Mouse (Mus musculus) bone marrow macrophage, adult 2 months (primary cell): Measurements from ENCODE around the gene Olfr714. TPM values are rescaled to one million over a fixed set of nuclear protein-coding genes. Genes with fewer than 3 reads are reported as not detected.
"Not testable (repeated sequence)": the region's sequence is repeated elsewhere in the genome, so short reads cannot be mapped to it uniquely, and the experiment has no call there.

Experiments
- H3K27ac ChIP-seq: 2 replicates; pipeline ENCODE4 v1.5.1; 2012; ENCODE audit warnings: low read depth, low read length; ENCODE audit not compliant: insufficient read depth
- H3K4me1 ChIP-seq: 2 replicates; pipeline ENCODE4 v1.6.1; 2012; ENCODE audit warnings: low read length; ENCODE audit not compliant: control insufficient read depth, insufficient read depth
- H3K4me3 ChIP-seq: 2 replicates; pipeline ENCODE4 v1.5.1; 2012; ENCODE audit warnings: mild to moderate bottlenecking, low read length, moderate library complexity; ENCODE audit not compliant: insufficient read depth
- CTCF ChIP-seq: IDR thresholded peaks from 2 replicates; pipeline ENCODE4 v1.5.1; 2012; ENCODE audit warnings: low read depth, mild to moderate bottlenecking, low read length, moderate library complexity
- POLR2A ChIP-seq: IDR thresholded peaks from 2 replicates; pipeline ENCODE4 v1.6.1; 2012; ENCODE audit warnings: mild to moderate bottlenecking, low read depth, low read length, borderline replicate concordance
- polyA plus RNA-seq: library from polyadenylated mRNA; stranded (reverse); fragments of >200 nt; gene quantifications from 2 replicates; pipeline ENCODE4 v1.2.4, GENCODE M21; 2012; ENCODE audit not compliant: missing spikeins, insufficient read depth, insufficient read length

Gene Olfr714
- polyA plus RNA-seq = not detected in 2 replicates

GRCm38 (mm10) chr7:107070681-107071080, at the start of gene Olfr714:
Olfr714 (plus strand) TSS chr7:107070981.
- no peak within 1 kb of the TSS for H3K27ac ChIP-seq
- TF ChIP-seq CTCF = no peak
- TF ChIP-seq POLR2A = no peak
- H3K4me3 ChIP-seq = no peak within 1 kb of the TSS
- H3K4me1 ChIP-seq = no peaks in the 10 kb centered on the region

- Histone ChIP-seq H3K27ac (no peak within 1 kb of the TSS), H3K4me1 (no peaks in the 10 kb centered on the region), H3K4me3 (no peak within 1 kb of the TSS)
- no peak for TF ChIP-seq POLR2A
- TF ChIP-seq CTCF = no peak
Measured at GRCm38 (mm10) chr7:107030874-107031273, 39.9 kb upstream of the Olfr714 start, which contains the start of gene Olfr713. Olfr713 (plus strand) TSS chr7:107031174.

GRCm38 (mm10) chr7:107039934-107040563, 30.7 kb upstream of the Olfr714 start:
- TF ChIP-seq POLR2A (no peak), CTCF (no peak)
- H3K4me3 ChIP-seq = no peak overlapping the region
- H3K27ac ChIP-seq = no peak overlapping the region
- H3K4me1 ChIP-seq = no peaks in the 10 kb centered on the region

GRCm38 (mm10) chr7:107043136-107043535, 27.6 kb upstream of the Olfr714 start:
- Histone ChIP-seq H3K4me3 (no peak overlapping the region), H3K27ac (no peak overlapping the region), H3K4me1 (no peaks in the 10 kb centered on the region)
- TF ChIP-seq POLR2A = no peak
- no peak for TF ChIP-seq CTCF

DNA sequence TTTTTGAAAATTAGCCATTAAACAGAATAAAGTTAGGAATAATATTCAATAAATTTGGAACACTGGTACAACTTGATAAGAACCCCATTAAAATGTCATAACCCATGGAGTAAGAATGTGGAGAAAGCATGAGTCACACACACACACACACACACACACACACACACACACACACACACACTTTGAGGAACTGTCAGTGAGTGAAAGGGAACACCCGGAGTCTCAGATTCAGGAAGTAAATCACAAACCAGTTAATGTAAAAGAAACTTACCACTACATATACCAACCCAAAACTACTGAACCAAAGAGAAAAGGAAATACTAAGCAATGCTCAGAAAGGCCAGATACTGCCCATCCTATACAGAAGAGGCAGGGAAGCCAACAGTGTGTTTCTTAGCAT, 26.4 kb upstream of the Olfr714 start:
- Histone ChIP-seq H3K4me1 (no peaks in the 10 kb centered on the region), H3K4me3 (no peak overlapping the region), H3K27ac (no peak overlapping the region)
- no peak for TF ChIP-seq POLR2A
- no peak for TF ChIP-seq CTCF

DNA sequence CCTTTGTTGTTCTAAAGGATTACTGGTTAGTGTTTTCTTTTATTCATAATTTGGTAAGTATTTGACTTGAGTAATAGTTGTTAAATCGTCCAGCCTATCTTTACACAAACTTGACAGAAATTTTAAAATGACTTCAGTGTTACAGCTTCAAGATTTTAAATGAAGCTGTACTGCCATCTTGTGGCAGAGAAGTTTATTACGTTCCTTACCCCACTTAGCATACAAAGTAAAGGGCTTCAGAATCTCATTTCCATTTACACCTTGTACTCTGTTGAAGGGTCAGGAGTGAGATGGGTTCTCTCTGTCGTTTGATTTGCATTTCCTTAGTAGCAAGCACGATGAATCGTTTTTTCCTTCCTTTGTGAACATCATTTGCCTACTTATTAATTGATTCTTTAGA, 24.9 kb upstream of the Olfr714 start:
- H3K27ac ChIP-seq = no peak overlapping the region
- TF ChIP-seq CTCF (no peak), POLR2A (no peak)
- no peaks in the 10 kb centered on the region for H3K4me1 ChIP-seq

DNA sequence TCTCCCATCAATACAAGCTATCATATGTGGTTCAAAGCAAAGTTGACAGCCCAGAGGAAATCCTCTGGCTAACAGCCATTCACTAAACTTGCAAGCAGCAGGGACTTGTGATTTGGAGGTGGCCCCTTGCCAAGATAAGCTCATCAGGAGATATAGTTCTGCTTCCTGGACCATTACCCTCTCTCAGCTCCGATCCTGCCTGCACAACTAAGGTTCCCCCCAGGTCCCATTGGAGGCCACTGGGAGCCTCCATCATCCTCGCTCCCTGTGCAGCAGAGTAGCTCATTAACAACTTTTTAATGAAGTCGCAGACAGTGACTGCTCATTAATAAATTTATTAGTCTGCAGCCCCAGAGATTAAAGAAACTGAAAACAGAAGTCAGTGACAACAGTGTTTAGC, 23.2 kb upstream of the Olfr714 start:
- no peak overlapping the region for H3K27ac ChIP-seq
- H3K4me3 ChIP-seq = peak overlapping the region; percentile 23; the same call in 1 of the 2 replicates
- TF ChIP-seq CTCF (no peak), POLR2A (no peak)
- H3K4me1 ChIP-seq = no peaks in the 10 kb centered on the region

More for the DNA sequence above, 24.9 kb upstream of the Olfr714 start:
- H3K4me3 ChIP-seq = no peak overlapping the region

DNA sequence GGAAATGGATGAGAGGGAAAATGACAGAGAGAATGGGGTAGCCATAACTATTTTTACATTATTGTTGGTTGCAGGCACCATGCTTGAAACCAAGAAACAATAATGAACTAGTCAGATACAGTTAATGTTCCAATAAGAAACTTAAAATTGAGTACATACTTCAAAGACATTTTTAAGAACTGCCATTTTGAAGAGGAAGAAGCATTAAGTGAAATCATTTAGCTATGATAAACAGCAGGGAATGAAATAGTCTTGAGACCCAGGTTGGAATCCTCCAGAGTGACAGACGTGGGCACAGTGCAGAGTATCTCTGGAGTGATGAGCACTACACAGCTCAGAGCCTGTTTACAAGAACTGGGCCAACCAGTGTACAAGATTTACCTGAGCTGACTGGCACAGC, 22.1 kb downstream of the Olfr714 start, which contains the start of gene Olfr17:
TSS of gene Olfr17 (plus strand) at position 301 of the 400 bp plus-strand sequence.
- Histone ChIP-seq H3K27ac (no peak within 1 kb of the TSS), H3K4me3 (no peak within 1 kb of the TSS), H3K4me1 (no peaks in the 10 kb centered on the region)
- no peak for TF ChIP-seq POLR2A
- no peak for TF ChIP-seq CTCF

DNA sequence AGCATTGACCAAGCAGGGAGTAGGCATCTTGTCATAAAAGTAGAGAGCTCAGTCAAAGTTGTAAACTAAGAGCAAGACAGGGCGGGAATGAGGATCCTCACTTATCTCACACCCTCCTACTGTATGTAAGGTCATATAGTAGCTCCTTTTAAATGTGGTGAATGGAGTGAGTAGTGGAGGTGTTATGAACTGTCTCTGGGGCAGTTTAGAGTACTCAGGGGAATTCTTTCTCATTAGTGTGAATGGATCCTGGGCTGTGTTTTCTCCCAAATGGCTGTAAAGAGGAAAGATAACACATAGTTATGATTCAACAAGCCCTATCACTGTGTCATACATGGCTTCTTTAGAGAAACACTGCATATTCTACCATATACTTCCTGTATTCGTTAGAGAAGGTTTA, 39.5 kb downstream of the Olfr714 start, which contains the start of gene Olfr715b:
TSS of gene Olfr715b (minus strand) at position 101 of the 400 bp plus-strand sequence.
- not testable (repeated sequence) for H3K27ac ChIP-seq, H3K4me3 ChIP-seq, H3K4me1 ChIP-seq

Other genes with a start within 250 kb of the Olfr714 start
- gene Olfr702, start 237.1 kb upstream of the Olfr714 start, polyA plus RNA-seq = not detected in 2 replicates
- not detected in 2 replicates for gene Olfr703, start 227.6 kb upstream of the Olfr714 start, polyA plus RNA-seq
- not detected in 2 replicates for gene Olfr704, start 207.8 kb upstream of the Olfr714 start, polyA plus RNA-seq
- gene Olfr705, start 194.1 kb upstream of the Olfr714 start, polyA plus RNA-seq = not detected in 2 replicates
- gene Olfr706, start 182.8 kb upstream of the Olfr714 start, polyA plus RNA-seq = not detected in 2 replicates
- not detected in 2 replicates for gene Olfr707, start 169.7 kb upstream of the Olfr714 start, polyA plus RNA-seq
- not detected in 2 replicates for gene Olfr1532-ps1, start 163.0 kb upstream of the Olfr714 start, polyA plus RNA-seq
- 0.23 TPM in 1 of 2 replicates, not detected in the other for gene Olfr709-ps1, start 138.8 kb upstream of the Olfr714 start, polyA plus RNA-seq
- gene Olfr710, start 122.7 kb upstream of the Olfr714 start, polyA plus RNA-seq = not detected in 2 replicates
- gene Olfr6, start 107.0 kb upstream of the Olfr714 start, polyA plus RNA-seq = not detected in 2 replicates
- gene Olfr711, start 95.5 kb upstream of the Olfr714 start, polyA plus RNA-seq = not detected in 2 replicates
- 0.13 TPM in 1 of 2 replicates, not detected in the other for gene Olfr2, start 64.9 kb upstream of the Olfr714 start, polyA plus RNA-seq
- gene Olfr713, start 39.8 kb upstream of the Olfr714 start, polyA plus RNA-seq = not detected in 2 replicates
- gene Olfr17, start 22.2 kb downstream of the Olfr714 start, polyA plus RNA-seq = not detected in 2 replicates
- gene Olfr715b, start 39.4 kb downstream of the Olfr714 start, polyA plus RNA-seq = 0.20 TPM in 1 of 2 replicates, not detected in the other
- gene Olfr715, start 60.1 kb downstream of the Olfr714 start, polyA plus RNA-seq = not detected in 2 replicates
- gene Olfr716, start 67.3 kb downstream of the Olfr714 start, polyA plus RNA-seq = not detected in 2 replicates
- not detected in 2 replicates for gene Nlrp14, start 96.0 kb downstream of the Olfr714 start, polyA plus RNA-seq
- gene Rbmxl2, start 138.5 kb downstream of the Olfr714 start, polyA plus RNA-seq = not detected in 2 replicates